Mouse (Mus musculus) forebrain, embryonic 16.5 days (tissue): ENCODE results near the gene Uap1. TPM values are rescaled to one million over a fixed set of nuclear protein-coding genes. Genes with fewer than 3 reads are reported as not detected.

Experiments used
- ATAC-seq: fragments of 200-750 bp; cut with Nextera tagmentation; 2 replicates; pipeline ENCODE4 v1.8.0; 2017; ENCODE audit warnings: mild to moderate bottlenecking, moderate library complexity
- H3K27ac ChIP-seq: fragments of 300-500 bp; sonication (generic); 2 replicates; pipeline ENCODE4 v1.5.1; 2014; ENCODE audit warnings: low read length, control low read depth
- H3K27me3 ChIP-seq: fragments of 300-500 bp; sonication (generic); replicated peaks from 2 replicates; pipeline ENCODE4 v1.6.1; 2014; ENCODE audit warnings: low read length; ENCODE audit not compliant: control insufficient read depth, insufficient read depth
- H3K36me3 ChIP-seq: fragments of 300-500 bp; sonication (generic); 2 replicates; pipeline ENCODE4 v1.6.1; 2014; ENCODE audit not compliant: control insufficient read depth, insufficient read depth
- H3K4me1 ChIP-seq: fragments of 300-500 bp; sonication (generic); replicated peaks from 2 replicates; pipeline ENCODE4 v1.6.1; 2014; ENCODE audit warnings: low read length; ENCODE audit not compliant: control insufficient read depth, insufficient read depth
- H3K4me2 ChIP-seq: fragments of 300-500 bp; sonication (generic); 2 replicates; pipeline ENCODE4 v1.6.1; 2014; ENCODE audit warnings: mild to moderate bottlenecking, low read length, control low read depth
- H3K4me3 ChIP-seq: fragments of 300-500 bp; sonication (generic); replicated peaks from 2 replicates; pipeline ENCODE4 v1.5.1; 2014; ENCODE audit warnings: mild to moderate bottlenecking, low read length, control low read depth
- H3K9ac ChIP-seq: fragments of 300-500 bp; sonication (generic); replicated peaks from 2 replicates; pipeline ENCODE4 v1.6.1; 2014; ENCODE audit warnings: low read depth, low read length, control low read depth
- H3K9me3 ChIP-seq: fragments of 300-500 bp; sonication (generic); 2 replicates; pipeline ENCODE4 v1.6.1; 2016; ENCODE audit warnings: low read length; ENCODE audit not compliant: control insufficient read depth
- WGBS: fragments of 180-500 bp; shearing (Covaris S2); extraction: QIAGEN DNeasy Blood & Tissue Kit; methylation state at CpG from one replicate; pipeline ENCODE4 v1.1.7; 2014; 5-methylcytosine and 5-hydroxymethylcytosine counted together
- polyA plus RNA-seq: library from polyadenylated mRNA; unstranded; fragments of >200 nt; fragmentation: Nextera tagmentation; extraction: Ambion mirVana; gene quantifications from 2 replicates; pipeline ENCODE4 v1.2.1, GENCODE M21; 2015

The Uap1 gene
- polyA plus RNA-seq, 1 experiment from 2014 or later: 56.6 TPM

DNA sequence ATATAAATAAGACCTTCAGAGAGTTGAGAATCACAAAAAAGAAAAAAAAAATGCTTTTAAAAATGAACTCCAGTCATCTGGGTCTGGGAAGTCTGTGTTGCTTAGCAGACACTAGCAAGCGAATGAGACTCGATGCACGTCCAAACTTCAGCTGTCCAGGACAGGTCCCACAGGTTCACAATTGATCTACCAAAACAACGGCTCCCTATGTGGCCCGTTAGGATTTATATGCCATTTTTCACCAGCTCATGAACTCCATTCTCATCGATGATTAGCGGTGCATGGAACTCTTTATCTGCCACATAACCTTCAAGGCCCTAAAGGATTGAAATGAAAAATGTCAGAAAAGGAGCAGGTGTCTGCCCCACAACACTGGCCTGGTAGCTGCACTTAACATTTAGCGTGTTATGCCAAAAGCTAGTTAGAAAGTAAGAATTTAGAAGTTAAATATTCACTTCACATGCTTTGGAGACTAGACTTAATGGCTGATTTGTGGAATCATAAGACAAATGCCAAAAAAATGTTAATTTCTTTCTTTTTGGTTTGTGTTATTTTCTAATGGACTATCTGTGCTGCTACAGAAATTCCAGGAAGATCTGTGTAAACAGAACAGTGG, 32.4 kb downstream of the Uap1 start:
- Histone ChIP-seq H3K9me3 (no peaks in the 10 kb centered on the region), H3K27ac (no peak overlapping the region), H3K4me3 (no peak overlapping the region), H3K4me2 (no peak overlapping the region), H3K27me3 (no peaks in the 10 kb centered on the region), H3K4me1 (no peaks in the 10 kb centered on the region), H3K36me3 (peaks cover 11% of the 10 kb centered on the region), H3K9ac (no peak overlapping the region)
- ATAC-seq: no peak
- 74% methylated on average over 8 of the region's 8 CpGs for WGBS

DNA sequence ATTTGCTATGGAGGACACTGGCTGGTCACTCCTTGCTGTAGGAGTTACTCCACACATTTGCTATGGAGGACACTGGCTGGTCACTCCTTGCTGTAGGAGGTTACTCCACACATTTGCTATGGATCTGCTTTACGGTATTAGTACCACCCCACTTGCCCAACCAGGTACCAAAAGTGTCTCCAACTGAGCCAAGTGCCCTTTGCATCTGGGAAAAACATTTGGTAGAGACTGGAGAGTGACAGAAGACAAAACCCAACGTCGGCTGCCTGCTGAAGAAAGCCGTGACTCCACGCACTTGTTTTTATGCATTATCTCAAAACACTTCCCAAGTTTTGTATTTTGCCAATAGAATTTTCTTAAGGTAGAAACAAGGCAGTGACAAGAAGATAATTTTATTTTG, 33.1 kb downstream of the Uap1 start:
- Histone ChIP-seq H3K4me3 (no peak overlapping the region), H3K36me3 (peaks cover 11% of the 10 kb centered on the region), H3K27me3 (no peaks in the 10 kb centered on the region), H3K4me1 (no peaks in the 10 kb centered on the region), H3K9me3 (no peaks in the 10 kb centered on the region), H3K27ac (no peak overlapping the region), H3K4me2 (no peak overlapping the region), H3K9ac (no peak overlapping the region)
- no peak for ATAC-seq
- WGBS: 92% methylated on average over 5 of the region's 5 CpGs

DNA sequence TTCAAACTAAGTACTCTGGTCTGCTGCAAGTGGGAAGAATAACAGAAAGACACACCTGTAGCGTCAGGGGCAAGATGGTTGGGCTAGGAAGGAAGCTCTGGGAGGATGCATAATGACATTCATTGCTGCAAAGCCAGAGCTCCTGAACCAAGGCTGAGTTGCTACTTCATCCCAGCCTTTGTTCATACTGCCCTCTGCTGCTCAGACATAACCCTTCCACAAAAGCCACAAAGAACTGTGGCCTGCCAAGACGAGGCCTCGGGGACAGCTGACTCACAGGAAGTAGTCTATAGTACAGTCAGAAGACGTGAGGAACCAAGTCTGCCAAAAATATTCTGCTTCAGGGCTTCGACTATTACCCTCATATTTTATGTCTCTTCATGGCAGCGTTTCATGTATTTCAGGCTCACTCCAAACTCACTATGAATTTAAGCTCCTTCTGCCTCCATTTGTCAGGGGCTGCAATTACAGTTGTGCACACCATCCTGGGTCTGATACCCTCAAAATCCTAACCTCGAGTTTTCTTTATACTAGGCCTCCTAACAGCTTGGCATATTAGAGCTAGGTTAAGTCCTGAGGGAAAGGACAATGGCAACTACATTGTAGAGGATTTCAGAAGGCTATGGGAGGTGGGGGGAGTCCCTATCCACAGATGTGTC, 38.3 kb downstream of the Uap1 start:
- H3K36me3 ChIP-seq: no peaks in the 10 kb centered on the region
- no peak overlapping the region for H3K9ac ChIP-seq
- peak; percentile 78 for ATAC-seq
- H3K27me3 ChIP-seq: no peaks in the 10 kb centered on the region
- H3K4me2 ChIP-seq: no peak overlapping the region
- H3K4me3 ChIP-seq: no peak overlapping the region
- 28% methylated on average over 7 of the region's 7 CpGs for WGBS
- no peaks in the 10 kb centered on the region for H3K9me3 ChIP-seq
- no peak overlapping the region for H3K27ac ChIP-seq
- no peaks in the 10 kb centered on the region for H3K4me1 ChIP-seq

DNA sequence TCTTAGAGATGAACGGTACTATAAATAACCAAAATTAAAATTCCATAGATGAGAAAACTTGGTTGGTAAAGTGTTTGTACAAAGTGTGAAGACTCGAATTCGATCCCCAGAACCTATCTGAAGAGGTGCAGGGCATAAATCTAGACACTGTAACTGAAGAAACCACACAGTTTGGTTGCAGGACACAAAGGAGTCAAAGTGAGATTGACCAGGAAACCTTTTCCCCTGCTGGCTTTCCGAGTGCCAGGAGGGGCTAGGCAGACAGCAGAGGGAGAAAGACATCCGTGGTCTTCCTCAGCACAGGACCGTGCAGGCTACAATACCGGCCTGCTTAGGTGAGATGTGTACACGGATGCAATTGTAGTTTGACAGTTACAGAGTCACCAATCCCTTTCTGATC, 40.5 kb downstream of the Uap1 start:
- 85% methylated on average over 8 of the region's 8 CpGs for WGBS
- Histone ChIP-seq H3K9ac (no peak overlapping the region), H3K4me3 (no peak overlapping the region), H3K4me2 (no peak overlapping the region), H3K4me1 (no peaks in the 10 kb centered on the region), H3K36me3 (no peaks in the 10 kb centered on the region), H3K27me3 (no peaks in the 10 kb centered on the region), H3K9me3 (no peaks in the 10 kb centered on the region), H3K27ac (no peak overlapping the region)
- ATAC-seq: no peak

DNA sequence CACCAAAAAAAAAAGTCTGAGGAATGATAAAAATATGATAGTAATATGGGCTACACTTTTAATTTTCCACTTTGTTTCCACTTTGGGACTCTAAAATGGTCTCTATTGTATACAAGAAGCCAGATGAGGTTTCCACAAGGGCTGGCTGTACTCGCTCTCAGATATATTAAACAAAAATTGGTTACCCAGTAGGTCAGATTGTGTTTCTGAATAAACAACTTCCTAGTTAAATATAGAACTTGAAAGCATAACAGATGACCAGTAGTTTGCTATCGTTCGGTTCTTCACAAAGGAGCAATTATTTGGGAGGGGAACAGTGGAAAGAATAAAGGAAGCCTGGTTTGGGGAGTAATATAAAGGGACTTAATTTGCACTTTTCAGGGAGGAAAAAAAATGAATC, 43.8 kb downstream of the Uap1 start:
- 53% methylated on average over 3 of the region's 3 CpGs for WGBS
- H3K9ac ChIP-seq: no peak overlapping the region
- ATAC-seq: no peak
- no peaks in the 10 kb centered on the region for H3K27me3 ChIP-seq
- no peaks in the 10 kb centered on the region for H3K4me1 ChIP-seq
- H3K36me3 ChIP-seq: no peaks in the 10 kb centered on the region
- H3K27ac ChIP-seq: no peak overlapping the region
- H3K4me2 ChIP-seq: no peak overlapping the region
- H3K4me3 ChIP-seq: no peak overlapping the region
- H3K9me3 ChIP-seq: no peaks in the 10 kb centered on the region

DNA sequence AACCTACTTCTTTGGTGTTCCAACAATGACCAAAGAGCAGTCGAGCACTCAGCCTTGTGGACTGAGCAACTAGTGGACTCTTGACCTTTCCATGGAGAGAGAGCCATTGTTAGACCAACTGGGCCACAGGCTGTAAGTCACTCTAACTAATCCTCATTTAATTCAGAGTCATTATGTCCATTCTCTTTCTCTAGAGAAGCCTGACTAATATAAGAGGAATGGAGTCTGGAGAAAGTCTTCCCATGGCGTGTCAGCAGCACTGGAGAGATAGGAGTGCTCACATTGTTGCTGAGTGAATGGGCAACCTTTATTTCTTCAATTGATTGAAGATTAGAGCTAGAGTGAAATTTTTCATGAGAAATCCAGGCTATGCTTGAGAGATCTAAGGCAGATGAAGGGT, 50.1 kb downstream of the Uap1 start:
- H3K4me3 ChIP-seq: no peak overlapping the region
- no peak overlapping the region for H3K9ac ChIP-seq
- no peaks in the 10 kb centered on the region for H3K27me3 ChIP-seq
- H3K9me3 ChIP-seq: no peaks in the 10 kb centered on the region
- H3K4me2 ChIP-seq: no peak overlapping the region
- no peak for ATAC-seq
- H3K36me3 ChIP-seq: no peaks in the 10 kb centered on the region
- H3K4me1 ChIP-seq: no peaks in the 10 kb centered on the region
- H3K27ac ChIP-seq: no peak overlapping the region
- WGBS: 21% methylated on average over 2 of the region's 2 CpGs

DNA sequence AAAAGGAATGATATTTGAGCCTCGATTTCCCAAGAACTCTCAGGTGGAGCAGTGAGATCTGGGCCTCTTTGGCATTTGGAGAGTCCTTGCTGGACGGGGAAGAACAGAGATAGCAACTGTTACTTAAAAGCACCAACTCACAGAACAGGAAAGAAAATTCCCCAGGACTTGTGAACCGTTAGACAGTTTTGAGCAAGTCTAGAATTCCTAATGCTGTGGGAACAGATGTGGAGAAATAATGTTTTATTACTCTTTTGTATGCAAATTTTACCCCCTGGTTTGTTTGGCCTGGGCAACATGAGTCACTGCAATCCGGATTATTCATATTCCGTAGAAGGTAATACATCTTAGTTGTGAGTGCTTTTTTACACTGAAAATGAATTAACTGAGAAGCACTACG, 61.1 kb downstream of the Uap1 start:
- no peaks in the 10 kb centered on the region; the same call in 1 of the 2 replicates for H3K4me1 ChIP-seq
- WGBS: 88% methylated on average over 6 of the region's 6 CpGs
- no peaks in the 10 kb centered on the region for H3K27me3 ChIP-seq
- no peaks in the 10 kb centered on the region for H3K9me3 ChIP-seq
- no peak overlapping the region for H3K4me2 ChIP-seq
- no peaks in the 10 kb centered on the region for H3K36me3 ChIP-seq
- no peak for ATAC-seq
- H3K4me3 ChIP-seq: no peak overlapping the region
- H3K9ac ChIP-seq: no peak overlapping the region
- no peak overlapping the region for H3K27ac ChIP-seq

DNA sequence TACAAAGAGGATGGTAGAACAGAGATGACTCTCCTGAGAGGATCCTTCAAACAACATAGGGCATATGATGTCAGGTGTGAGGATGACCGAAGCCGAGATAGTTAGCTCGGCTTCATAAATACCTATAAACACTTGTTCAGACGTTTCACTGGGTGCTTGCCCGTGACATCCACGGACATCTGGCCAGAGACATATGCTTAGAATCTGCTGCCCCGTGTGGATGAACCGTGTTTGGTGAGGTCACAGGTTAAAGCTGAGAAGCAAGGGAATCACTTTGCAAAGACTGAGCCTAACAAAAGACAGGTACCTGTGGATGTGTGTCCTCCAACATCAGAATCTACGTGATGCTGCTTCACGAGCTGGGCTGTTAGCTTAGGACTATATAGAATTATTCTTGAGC, 62.5 kb downstream of the Uap1 start:
- H3K27me3 ChIP-seq: no peaks in the 10 kb centered on the region
- ATAC-seq: no peak
- H3K27ac ChIP-seq: no peak overlapping the region
- no peaks in the 10 kb centered on the region for H3K36me3 ChIP-seq
- no peaks in the 10 kb centered on the region for H3K9me3 ChIP-seq
- WGBS: 92% methylated on average over 10 of the region's 10 CpGs
- H3K9ac ChIP-seq: no peak overlapping the region
- H3K4me2 ChIP-seq: no peak overlapping the region
- H3K4me3 ChIP-seq: no peak overlapping the region
- no peaks in the 10 kb centered on the region; the same call in 1 of the 2 replicates for H3K4me1 ChIP-seq

DNA sequence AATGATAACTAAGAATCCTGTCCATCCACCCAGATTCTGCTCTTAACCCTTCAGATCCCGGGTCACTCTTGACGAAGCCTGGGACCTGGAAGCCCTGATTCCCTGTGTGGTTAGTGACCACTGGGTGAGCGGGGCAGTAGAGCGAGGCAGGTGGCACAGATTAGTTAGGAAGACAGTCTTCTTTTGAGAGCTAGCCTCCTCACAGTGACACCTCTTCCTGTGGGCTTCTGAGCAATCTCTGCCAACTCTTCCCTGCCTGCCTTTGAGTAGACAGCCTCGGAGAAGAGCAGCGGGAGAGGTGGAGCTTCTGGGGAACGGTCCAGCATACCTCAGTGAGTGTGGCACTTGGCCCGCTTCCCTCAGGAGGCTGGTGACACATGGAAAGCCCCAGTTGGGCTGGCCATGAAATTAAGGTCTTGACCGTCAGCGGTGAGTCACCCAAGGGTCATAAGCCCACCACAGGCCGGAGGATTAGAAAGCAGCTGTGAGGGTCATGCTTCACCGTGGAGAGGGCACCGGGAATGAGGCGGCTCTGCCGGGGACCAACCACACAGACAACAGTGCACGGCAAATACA, 63.0 kb downstream of the Uap1 start:
- WGBS: 87% methylated on average over 16 of the region's 16 CpGs
- Histone ChIP-seq H3K27me3 (no peaks in the 10 kb centered on the region), H3K36me3 (no peaks in the 10 kb centered on the region), H3K4me3 (no peak overlapping the region), H3K4me1 (no peaks in the 10 kb centered on the region; the same call in 1 of the 2 replicates), H3K27ac (no peak overlapping the region), H3K9me3 (no peaks in the 10 kb centered on the region), H3K4me2 (no peak overlapping the region), H3K9ac (no peak overlapping the region)
- ATAC-seq: no peak
